Mouse (Mus musculus) heart, postnatal 10 days (tissue): ENCODE results near the gene Rragd. TPM values are rescaled to one million over a fixed set of nuclear protein-coding genes. Genes with fewer than 3 reads are reported as not detected.
"Not testable (repeated sequence)": the region's sequence is repeated elsewhere in the genome, so short reads cannot be mapped to it uniquely, and the experiment has no call there.

ENCODE experiments used
- DNase-seq, 2 experiments: peaks; one replicate each; pipeline ENCODE4 v3.0.0; 2021
- intact Hi-C: fragments of 180-260 bp; cut with DNase I; formaldehyde crosslinking; loops from one replicate; pipeline ENCODE4 v1.15.1; 2025
- total RNA-seq, 2 experiments: library from RNA; stranded (reverse); gene quantifications; 2 replicates each; pipeline ENCODE4 v1.2.3; 2021

Rragd gene
- total RNA-seq, 2 experiments from 2014 or later: 74.1 to 88.3 TPM

GRCm38 (mm10) chr4:32984801-32985675 is 2.2 kb downstream of the Rragd start:
- peak; percentile 28 to 40 for DNase-seq
- intact Hi-C loops: no loop called here

DNA sequence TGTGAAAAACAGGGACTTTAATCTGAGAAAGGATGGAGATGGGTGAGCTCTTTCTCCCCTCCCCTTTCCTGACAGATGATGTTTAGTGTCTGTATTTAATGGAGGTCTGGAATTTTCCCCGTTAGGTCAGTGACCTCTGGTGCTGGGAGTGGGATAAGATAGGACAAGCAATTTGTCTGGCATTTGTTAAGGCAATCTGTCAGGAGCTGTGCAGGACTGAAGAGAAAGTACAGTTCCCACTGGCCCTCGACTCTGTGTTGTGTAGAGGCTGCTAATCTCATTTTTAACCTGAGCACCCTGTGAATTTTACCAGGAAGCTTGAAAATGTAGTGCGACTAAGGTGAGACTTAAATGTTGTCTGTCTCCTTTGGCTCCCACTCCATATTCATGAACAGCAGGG is 2.8 kb downstream of the Rragd start:
- intact Hi-C loops: no loop called here
- peak in 1 of 2 experiments; percentile 11 for DNase-seq

GRCm38 (mm10) chr4:32987006-32987405 is 4.2 kb downstream of the Rragd start:
- DNase-seq: no peak
- intact Hi-C loops: no loop called here

- DNase-seq: no peak
- intact Hi-C loops: no loop called here
These were observed 6.5 kb downstream of the Rragd start for GRCm38 (mm10) chr4:32989346-32989745.

- no peak for DNase-seq
- intact Hi-C loops: no loop called here
These were observed 11.3 kb downstream of the Rragd start for GRCm38 (mm10) chr4:32994168-32994567.

DNA sequence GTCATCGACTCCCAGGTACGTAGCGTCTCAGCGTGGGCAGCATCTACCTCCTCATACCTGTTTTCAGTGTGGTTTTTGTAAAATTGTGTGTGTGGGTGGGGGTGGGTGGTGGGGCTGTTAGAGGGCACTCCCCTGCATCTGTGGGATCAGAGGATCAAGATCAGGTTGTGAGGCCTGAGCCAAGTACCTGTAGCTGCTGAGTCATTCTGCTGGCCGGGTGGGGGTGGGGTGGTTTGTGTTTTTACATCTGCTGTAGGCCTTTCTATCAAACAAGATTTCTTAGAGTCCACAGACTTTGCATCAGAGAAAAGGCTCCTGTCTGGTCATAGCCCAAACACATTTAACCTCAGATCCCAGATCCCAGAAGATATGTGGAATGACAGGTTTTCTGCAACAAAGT is 13.2 kb downstream of the Rragd start:
- intact Hi-C loops: no loop called here
- DNase-seq: no peak

GRCm38 (mm10) chr4:32997571-32997970 is 14.7 kb downstream of the Rragd start:
- intact Hi-C loops: no loop called here
- DNase-seq: no peak

- DNase-seq: no peak
- intact Hi-C loops: no loop called here
These were observed 16.2 kb downstream of the Rragd start for GRCm38 (mm10) chr4:32998996-32999395.

DNA sequence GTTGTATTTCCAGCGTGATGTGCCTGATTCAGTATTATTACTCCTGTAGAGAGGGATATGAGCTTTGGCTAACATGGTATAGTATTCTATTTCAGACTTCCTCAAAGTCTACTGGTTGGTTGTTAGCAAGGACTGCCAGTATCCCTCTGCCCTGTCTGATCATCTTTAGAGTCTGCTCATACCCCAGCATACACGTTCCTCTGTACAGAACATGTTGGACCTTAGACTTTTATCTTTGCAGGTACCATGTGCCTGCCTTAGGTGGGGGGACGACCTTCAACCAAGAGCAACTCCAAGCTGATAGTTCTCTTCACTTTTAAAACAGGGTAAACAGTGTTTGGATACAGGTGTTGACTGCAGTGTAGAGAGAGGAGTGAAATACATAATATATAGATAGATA is 19.2 kb downstream of the Rragd start:
- no peak for DNase-seq
- intact Hi-C loops: no loop called here

DNA sequence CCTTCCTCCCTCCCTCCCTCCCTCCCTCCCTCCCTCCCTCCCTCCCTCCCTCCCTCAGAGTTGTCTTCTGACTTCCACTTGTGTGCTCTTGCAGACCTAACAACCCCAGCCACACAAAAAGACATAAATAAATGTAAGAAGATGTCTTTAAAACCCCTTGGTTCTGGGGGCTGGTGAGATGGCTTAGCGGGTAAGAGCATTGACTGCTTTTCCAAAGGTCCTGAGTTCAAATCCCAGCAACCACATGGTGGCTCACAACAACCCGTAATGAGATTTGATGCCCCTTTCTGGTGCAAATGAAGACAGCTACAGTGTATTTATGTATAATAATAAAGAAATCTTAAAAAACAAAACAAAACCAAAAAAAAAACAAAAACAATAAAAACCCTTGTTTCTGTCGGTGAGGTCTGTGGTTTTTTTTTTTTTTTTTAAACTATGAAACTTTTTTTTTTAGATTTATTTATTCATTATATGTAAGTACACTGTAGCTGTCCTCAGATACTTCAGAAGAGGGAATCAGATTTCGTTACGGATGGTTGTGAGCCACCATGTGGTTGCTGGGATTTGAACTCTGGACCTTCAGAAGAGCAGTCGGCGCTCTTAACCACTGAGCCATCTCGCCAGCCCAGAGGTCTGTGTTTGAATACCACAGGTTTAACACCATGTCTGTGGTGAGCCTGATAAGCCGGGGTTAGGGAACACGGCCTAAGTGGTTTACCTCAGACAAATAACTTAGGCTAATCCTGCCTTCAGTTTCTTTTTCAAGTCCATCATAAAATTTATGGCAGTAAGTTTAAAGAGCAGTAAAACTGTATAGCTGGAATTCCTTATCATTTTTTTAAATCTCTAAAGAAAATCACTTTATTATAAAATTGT is 23.0 kb downstream of the Rragd start:
- DNase-seq, intact Hi-C loops: not testable (repeated sequence)

DNA sequence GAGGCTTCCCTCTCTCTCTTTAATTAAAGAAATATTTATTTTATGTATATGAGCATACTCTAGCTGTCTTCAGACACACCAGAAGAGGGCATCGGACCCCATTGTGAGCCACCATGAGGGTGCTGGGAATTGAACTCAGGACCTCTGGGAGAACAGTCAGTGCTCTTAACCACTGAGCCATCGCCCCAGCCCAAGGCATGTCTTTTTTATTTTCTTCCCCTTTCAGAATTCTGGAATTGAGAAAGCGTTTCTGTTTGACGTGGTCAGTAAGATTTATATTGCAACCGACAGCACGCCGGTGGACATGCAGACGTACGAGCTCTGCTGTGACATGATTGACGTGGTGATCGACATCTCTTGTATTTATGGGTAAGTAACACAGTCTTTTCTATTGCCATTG is 24.0 kb downstream of the Rragd start:
- intact Hi-C loops: no loop called here
- DNase-seq: no peak

- DNase-seq: no peak
- intact Hi-C loops: no loop called here
These were observed 24.8 kb downstream of the Rragd start for GRCm38 (mm10) chr4:33007443-33008217.

DNA sequence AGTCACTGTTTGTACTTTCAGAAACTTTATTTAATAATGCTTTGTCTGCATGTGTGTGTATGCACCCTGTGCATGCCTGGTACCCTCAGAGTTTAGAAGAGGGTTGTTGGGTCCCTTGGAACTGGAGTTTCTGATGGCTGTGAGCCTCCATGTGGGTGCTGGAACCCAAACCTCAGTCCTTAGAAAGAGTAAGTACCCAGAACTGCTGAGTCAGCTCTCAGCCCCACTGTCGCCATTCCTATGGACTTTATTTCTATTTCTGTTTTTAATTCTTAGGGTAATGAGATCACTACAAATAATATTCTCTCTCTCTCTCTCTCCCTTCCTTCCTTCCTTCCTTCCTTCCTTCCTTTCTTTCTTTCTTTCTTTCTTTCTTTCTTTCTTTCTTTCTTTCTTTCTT is 27.2 kb downstream of the Rragd start:
- DNase-seq: no peak
- intact Hi-C loops: no loop called here

GRCm38 (mm10) chr4:33012484-33012883 is 29.6 kb downstream of the Rragd start:
- intact Hi-C loops: no loop called here
- DNase-seq: no peak

- intact Hi-C loops: loop anchor here (1.0 to 5.0 kb wide), 2 partner anchors 68 to 261 kb away; partner anchors contain the start of gene Ankrd6
- peak; percentile 89 to 95 for DNase-seq
These were observed 35.6 kb downstream of the Rragd start for GRCm38 (mm10) chr4:33018361-33018999.

GRCm38 (mm10) chr4:33024420-33024819 is 41.6 kb downstream of the Rragd start:
- intact Hi-C loops: loop anchor here (10.0 kb wide), 1 partner anchor 440 kb away; no protein-coding TSS in a partner anchor
- DNase-seq: peak in 1 of 2 experiments; percentile 21

DNA sequence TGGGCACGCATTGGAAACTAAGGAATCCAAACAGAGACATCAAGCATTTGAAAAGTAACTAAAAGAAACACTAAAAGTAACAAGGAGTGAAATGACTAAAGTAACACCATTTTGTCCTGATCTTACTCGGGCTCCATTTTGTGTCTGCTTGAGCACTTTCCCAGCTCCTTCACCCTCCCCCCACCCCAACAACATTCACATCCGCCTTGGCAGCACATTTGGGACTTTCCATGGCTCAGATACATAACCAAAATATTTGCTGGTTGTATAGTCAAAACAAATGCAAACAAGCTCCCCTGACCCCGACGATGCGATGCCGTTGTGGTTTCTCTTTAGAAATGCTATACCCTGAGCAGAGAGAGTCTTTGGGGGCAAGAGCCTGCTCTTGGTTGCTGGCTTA is 46.3 kb downstream of the Rragd start:
- intact Hi-C loops: loop anchor here (5.0 to 10.0 kb wide), 2 partner anchors 88 to 444 kb away; no protein-coding TSS in a partner anchor
- no peak for DNase-seq

DNA sequence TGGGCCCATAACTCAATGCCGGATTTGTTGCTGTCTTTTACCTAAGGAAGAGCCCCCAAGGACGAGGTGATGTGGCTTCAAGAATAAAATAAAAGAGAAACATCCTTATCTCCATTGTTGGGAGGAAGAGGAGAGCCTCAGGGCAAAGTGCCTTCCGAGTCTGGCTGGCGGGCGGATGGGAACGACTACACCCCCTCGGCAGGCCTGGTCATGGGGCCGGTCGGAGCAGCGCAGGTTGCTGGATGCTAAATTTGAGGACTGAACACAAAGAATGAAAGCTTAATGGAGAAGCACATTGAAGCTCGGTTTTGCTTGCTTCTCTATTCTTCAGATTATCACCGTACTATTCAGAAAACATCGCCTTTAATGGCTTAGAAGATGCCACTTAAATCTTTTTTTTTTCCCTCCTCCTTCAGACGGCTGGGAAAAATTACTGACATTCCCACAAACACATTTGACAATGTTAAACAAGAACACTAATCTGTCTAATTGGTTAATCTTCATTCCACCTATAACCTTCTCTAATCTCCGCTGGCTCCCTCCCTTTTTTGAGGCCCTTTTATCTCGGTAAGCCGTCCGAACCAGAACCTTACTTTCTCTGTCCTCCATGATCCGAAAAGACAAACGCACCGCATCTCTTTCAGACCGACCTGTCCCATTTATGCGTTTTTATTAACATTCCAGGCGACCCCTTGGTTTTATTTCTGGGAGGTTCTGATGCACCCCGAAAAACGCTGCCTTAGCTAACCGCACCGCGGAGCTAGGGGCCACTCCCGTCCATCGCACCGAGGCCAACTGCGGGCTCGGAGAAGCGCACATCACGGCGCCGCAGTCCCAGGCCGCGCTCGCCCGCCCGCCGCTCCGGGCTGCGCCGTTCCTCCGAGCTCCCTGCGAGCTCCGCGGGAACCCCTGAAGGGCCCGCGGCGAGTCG is 47.7 kb downstream of the Rragd start:
- intact Hi-C loops: loop anchor here (5.0 to 10.0 kb wide), 4 partner anchors 217 to 416 kb away; partner anchors contain the start of genes Casp8ap2, Mdn1 and Pnrc1

More for the DNA sequence above, 47.7 kb downstream of the Rragd start:
- DNase-seq: peak; percentile 19 to 27
